Mouse (Mus musculus) ES-E14 (cell line): ENCODE measurements around the gene Gys2.

Source experiments
- HCFC1 ChIP-seq: IDR thresholded peaks from 2 replicates; pipeline ENCODE4 v1.6.1; 2012; ENCODE audit warnings: low read length, inconsistent platforms, borderline replicate concordance; ENCODE audit not compliant: insufficient read depth
- ZC3H11A ChIP-seq: IDR thresholded peaks from 2 replicates; pipeline ENCODE4 v1.6.1; 2012; ENCODE audit warnings: low read depth, mild to moderate bottlenecking, inconsistent platforms, low read length, borderline replicate concordance

DNA sequence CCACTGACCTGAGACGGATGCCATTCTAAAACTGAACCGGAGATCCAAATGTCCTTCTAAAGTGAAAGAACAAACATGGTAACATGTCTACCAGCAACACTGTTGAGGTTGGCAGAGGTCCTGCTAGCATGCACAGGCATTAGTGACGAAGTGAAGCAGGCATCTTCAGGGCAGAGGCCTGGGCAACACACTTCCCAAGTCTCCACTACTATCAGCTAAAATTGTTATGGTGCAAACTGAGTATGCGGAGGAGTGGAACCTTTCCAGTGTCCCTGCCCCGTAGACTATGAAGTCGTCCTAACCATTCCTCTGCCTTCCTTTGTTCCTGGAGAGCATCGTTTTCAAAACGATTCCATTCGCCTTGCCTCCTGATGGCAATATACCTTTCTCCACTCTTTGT is 88.4 kb downstream of the Gys2 start:
- no peak for TF ChIP-seq HCFC1
- no peak for TF ChIP-seq ZC3H11A
